Mouse (Mus musculus) embryonic fibroblast, embryonic 13.5 days (primary cell): ENCODE measurements around the gene Kank2. TPM values are rescaled to one million over a fixed set of nuclear protein-coding genes. Genes with fewer than 3 reads are reported as not detected.

Source experiments
- H3K27ac ChIP-seq: 2 replicates; pipeline ENCODE4 v1.5.1; 2012; ENCODE audit warnings: low read length, control low read depth, inconsistent platforms; ENCODE audit not compliant: insufficient read depth
- H3K4me1 ChIP-seq: 2 replicates; pipeline ENCODE4 v1.6.1; 2011; ENCODE audit warnings: low read length; ENCODE audit not compliant: control insufficient read depth, insufficient read depth
- H3K4me3 ChIP-seq: 2 replicates; pipeline ENCODE4 v1.5.1; 2011; ENCODE audit warnings: mild to moderate bottlenecking, control low read depth, low read length; ENCODE audit not compliant: insufficient read depth
- CTCF ChIP-seq: IDR thresholded peaks from 2 replicates; pipeline ENCODE4 v1.5.1; 2011; ENCODE audit warnings: mild to moderate bottlenecking, control low read depth, low read length, moderate library complexity, borderline replicate concordance; ENCODE audit not compliant: insufficient read depth
- POLR2A ChIP-seq: IDR thresholded peaks from 2 replicates; pipeline ENCODE4 v1.6.1; 2011; ENCODE audit warnings: low read depth, mild to moderate bottlenecking, control low read depth, low read length, moderate library complexity
- polyA plus RNA-seq: library from polyadenylated mRNA; stranded (reverse); fragments of >200 nt; gene quantifications from 2 replicates; pipeline ENCODE4 v1.2.4, GENCODE M21; 2011; ENCODE audit warnings: low read depth; ENCODE audit not compliant: missing spikeins, insufficient read length

Gene Kank2
- polyA plus RNA-seq, 1 experiment = 59.7 TPM

DNA sequence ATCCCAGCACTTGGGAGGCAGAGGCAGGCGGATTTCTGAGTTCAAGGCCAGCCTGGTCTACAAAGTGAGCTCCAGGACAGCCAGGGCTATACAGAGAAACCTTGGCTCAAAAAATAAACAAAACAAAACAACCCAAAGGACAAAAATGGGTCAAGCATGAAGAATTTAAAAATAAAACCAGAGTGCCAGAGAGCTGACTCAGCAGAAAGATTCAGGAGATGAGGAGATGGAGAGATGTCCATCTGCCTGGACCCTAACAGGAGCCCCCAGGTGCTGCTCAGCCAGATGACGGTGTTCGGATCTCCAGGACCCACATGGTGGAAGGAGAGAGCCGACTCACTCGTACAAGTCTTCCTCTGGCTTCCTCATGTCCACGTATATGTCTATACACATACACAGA, 20.0 kb upstream of the Kank2 start:
- Histone ChIP-seq H3K4me3 (no peak overlapping the region), H3K27ac (no peak overlapping the region), H3K4me1 (no peaks in the 10 kb centered on the region)
- TF ChIP-seq CTCF (no peak), POLR2A (no peak)

- no peak for TF ChIP-seq POLR2A
- TF ChIP-seq CTCF = no peak
- H3K27ac ChIP-seq = no peak overlapping the region
- no peak overlapping the region for H3K4me3 ChIP-seq
These were observed 19.6 kb upstream of the Kank2 start for GRCm38 (mm10) chr9:21818125-21818524.

GRCm38 (mm10) chr9:21816716-21817305, 18.3 kb upstream of the Kank2 start:
- H3K27ac ChIP-seq = no peak overlapping the region
- H3K4me3 ChIP-seq = no peak overlapping the region
- H3K4me1 ChIP-seq = no peaks in the 10 kb centered on the region
- no peak for TF ChIP-seq CTCF
- TF ChIP-seq POLR2A = no peak

More at GRCm38 (mm10) chr9:21818125-21818524, 19.6 kb upstream of the Kank2 start:
- no peaks in the 10 kb centered on the region for H3K4me1 ChIP-seq

GRCm38 (mm10) chr9:21811170-21811569, 12.6 kb upstream of the Kank2 start:
- TF ChIP-seq POLR2A (no peak), CTCF (no peak)
- Histone ChIP-seq H3K4me3 (no peak overlapping the region), H3K4me1 (no peaks in the 10 kb centered on the region), H3K27ac (no peak overlapping the region)

GRCm38 (mm10) chr9:21808561-21808960, 10.0 kb upstream of the Kank2 start:
- no peaks in the 10 kb centered on the region; the same call in 1 of the 2 replicates for H3K4me1 ChIP-seq
- TF ChIP-seq POLR2A (no peak), CTCF (peak; percentile 42; the same call in 1 of the 2 replicates)
- H3K27ac ChIP-seq = no peak overlapping the region
- no peak overlapping the region for H3K4me3 ChIP-seq

GRCm38 (mm10) chr9:21806976-21807375, 8.4 kb upstream of the Kank2 start:
- Histone ChIP-seq H3K27ac (no peak overlapping the region), H3K4me3 (no peak overlapping the region), H3K4me1 (no peaks in the 10 kb centered on the region; the same call in 1 of the 2 replicates)
- no peak for TF ChIP-seq CTCF
- TF ChIP-seq POLR2A = no peak

DNA sequence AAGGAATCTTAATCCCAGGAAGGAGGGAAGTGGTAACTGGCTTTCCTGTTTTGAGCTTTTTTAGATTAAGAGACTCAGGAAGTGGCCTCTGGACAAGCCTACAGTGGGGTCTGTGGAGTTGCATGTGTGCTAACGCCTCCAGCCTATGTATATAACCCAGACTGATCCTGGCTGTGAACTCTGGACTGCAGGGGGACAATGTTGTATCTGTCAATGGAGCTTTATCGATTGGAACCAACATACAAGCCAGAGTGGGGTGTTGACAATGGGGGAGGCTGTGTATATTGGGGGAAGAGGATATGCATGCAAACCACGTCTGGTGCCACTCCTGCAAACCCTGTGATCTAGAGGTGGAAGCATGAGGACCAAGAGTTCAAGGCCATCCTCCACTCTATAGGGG, 7.8 kb upstream of the Kank2 start:
- no peak overlapping the region for H3K4me3 ChIP-seq
- H3K4me1 ChIP-seq = no peaks in the 10 kb centered on the region; the same call in 1 of the 2 replicates
- TF ChIP-seq CTCF = no peak
- no peak for TF ChIP-seq POLR2A
- no peak overlapping the region for H3K27ac ChIP-seq

GRCm38 (mm10) chr9:21803986-21804644, 5.6 kb upstream of the Kank2 start:
- Histone ChIP-seq H3K4me1 (no peaks in the 10 kb centered on the region; the same call in 1 of the 2 replicates), H3K4me3 (no peak overlapping the region), H3K27ac (peak overlapping the region; percentile 94)
- TF ChIP-seq CTCF = peak; percentile 94
- TF ChIP-seq POLR2A = peak; percentile 59

- Histone ChIP-seq H3K27ac (no peak overlapping the region), H3K4me3 (no peak overlapping the region), H3K4me1 (peaks cover 4% of the 10 kb centered on the region; the same call in 1 of the 2 replicates)
- TF ChIP-seq CTCF (no peak), POLR2A (no peak)
These were observed 3.0 kb upstream of the Kank2 start for GRCm38 (mm10) chr9:21801591-21801990.

DNA sequence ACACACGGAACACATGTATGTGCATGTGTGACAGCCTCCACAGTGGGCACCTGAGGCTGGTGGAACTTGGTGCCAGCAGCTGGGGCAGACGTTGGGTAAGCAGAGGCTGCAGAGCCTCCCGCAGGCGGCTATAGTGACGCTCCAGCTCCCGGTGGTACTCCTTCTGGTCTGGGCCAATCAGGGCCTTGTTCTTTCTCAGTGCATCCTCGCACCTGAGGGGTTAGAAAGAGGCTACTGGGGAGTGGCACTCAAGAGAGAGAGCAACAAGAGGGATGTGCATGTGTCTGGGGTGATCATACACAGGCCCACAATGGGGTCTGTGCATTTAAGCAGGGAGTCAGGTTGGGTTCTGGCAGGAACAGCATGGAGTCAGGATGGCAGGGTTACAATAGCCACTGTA, 2.6 kb upstream of the Kank2 start:
- TF ChIP-seq CTCF (no peak), POLR2A (no peak)

GRCm38 (mm10) chr9:21799010-21799350, 436 bp upstream of the Kank2 start:
- peak overlapping the region; percentile 84 for H3K27ac ChIP-seq

More for the DNA sequence above, 2.6 kb upstream of the Kank2 start:
- Histone ChIP-seq H3K4me3 (no peak overlapping the region), H3K4me1 (peaks cover 4% of the 10 kb centered on the region; the same call in 1 of the 2 replicates), H3K27ac (no peak overlapping the region)

More at GRCm38 (mm10) chr9:21799010-21799350, 436 bp upstream of the Kank2 start:
- Histone ChIP-seq H3K4me1 (peaks cover 7% of the 10 kb centered on the region; the same call in 1 of the 2 replicates), H3K4me3 (no peak overlapping the region)
- TF ChIP-seq CTCF = no peak
- no peak for TF ChIP-seq POLR2A
